Mouse (Mus musculus) CH12.LX (cell line): Measurements from ENCODE around the gene Cep170b. TPM values are rescaled to one million over a fixed set of nuclear protein-coding genes. Genes with fewer than 3 reads are reported as not detected.
A peak's percentile ranks its signal among the peaks of the same experiment; 100 is the strongest.

ENCODE experiments used
- DNase-seq: peaks from one replicate; pipeline ENCODE4 v3.0.0-alpha.2; 2013; ENCODE audit errors: extremely low read depth
- H3K27ac ChIP-seq: 2 replicates; pipeline ENCODE4 v1.5.1; 2012; ENCODE audit warnings: low read depth, mild to moderate bottlenecking, control low read depth, moderate library complexity; ENCODE audit not compliant: insufficient read depth
- H3K27me3 ChIP-seq: replicated peaks from 2 replicates; pipeline ENCODE3; 2012; ENCODE audit warnings: inconsistent platforms
- H3K36me3 ChIP-seq, 2 experiments: replicated peaks in 1 of 2; 2 replicates each; pipeline versions ENCODE3 to v1.6.1; 2012; ENCODE audit warnings: inconsistent platforms in 1 of 2, low read length in 1 of 2, mild to moderate bottlenecking in 1 of 2, mixed read lengths in 1 of 2, moderate library complexity in 1 of 2; ENCODE audit not compliant: control insufficient read depth in 1 of 2, insufficient read depth in 1 of 2
- H3K4me1 ChIP-seq, 2 experiments: 2 replicates each; pipeline ENCODE4 v1.6.1; 2012; ENCODE audit warnings: inconsistent platforms in 1 of 2, moderate library complexity in 1 of 2; ENCODE audit not compliant: insufficient read depth in 2 of 2, control insufficient read depth in 1 of 2
- H3K4me2 ChIP-seq: 2 replicates; pipeline ENCODE4 v1.6.1; 2012; ENCODE audit warnings: low read depth, mild to moderate bottlenecking, control low read depth; ENCODE audit not compliant: poor library complexity, insufficient read depth, severe bottlenecking
- H3K4me3 ChIP-seq, 3 experiments: fragments of 150-350 bp in 1 of 3; sonication (generic) in 1 of 3; replicated peaks in 1 of 3; 2 replicates each; pipeline versions ENCODE3 to v1.5.1; 2011 to 2012; ENCODE audit warnings: low read depth in 2 of 3, low read length in 2 of 3, mild to moderate bottlenecking in 2 of 3, moderate library complexity in 2 of 3, control low read depth in 1 of 3, improper control_type of control experiment in 1 of 3, inconsistent platforms in 1 of 3, mixed read lengths in 1 of 3; ENCODE audit not compliant: poor library complexity in 1 of 3
- H3K79me2 ChIP-seq: replicated peaks from 2 replicates; pipeline ENCODE4 v1.6.1; 2012; ENCODE audit warnings: mild to moderate bottlenecking, moderate library complexity; ENCODE audit not compliant: control insufficient read depth, poor library complexity, insufficient read depth, severe bottlenecking; ENCODE audit errors: extremely low read depth
- H3K9ac ChIP-seq: 2 replicates; pipeline ENCODE4 v1.6.1; 2012; ENCODE audit warnings: low read depth, mild to moderate bottlenecking, control low read depth, moderate library complexity; ENCODE audit not compliant: insufficient read depth
- H3K9me3 ChIP-seq: replicated peaks from 2 replicates; pipeline ENCODE3; 2012; ENCODE audit warnings: low read length, inconsistent platforms, mixed read lengths
- BHLHE40 ChIP-seq: IDR thresholded peaks from 2 replicates; pipeline ENCODE4 v1.6.1; 2011; ENCODE audit warnings: mild to moderate bottlenecking, low read depth, low read length, improper control_type of control experiment
- CHD1 ChIP-seq: IDR thresholded peaks from 2 replicates; pipeline ENCODE4 v1.6.1; 2012; ENCODE audit warnings: low read depth, low read length, improper control_type of control experiment, inconsistent platforms
- CTCF ChIP-seq, 2 experiments: IDR thresholded peaks in 1 of 2; conservative IDR thresholded peaks in 1 of 2; 2 replicates each; pipeline ENCODE4 v1.5.1; 2011 to 2012; ENCODE audit warnings: low read depth in 2 of 2, low read length in 2 of 2, improper control_type of control experiment in 1 of 2, inconsistent platforms in 1 of 2, mild to moderate bottlenecking in 1 of 2, moderate library complexity in 1 of 2
- EP300 ChIP-seq: IDR thresholded peaks from 2 replicates; pipeline ENCODE4 v1.6.1; 2011; ENCODE audit warnings: low read length, improper control_type of control experiment
- GABPA ChIP-seq: IDR thresholded peaks from 2 replicates; pipeline ENCODE4 v1.6.1; 2012; ENCODE audit warnings: low read depth, low read length, improper control_type of control experiment, inconsistent platforms; ENCODE audit not compliant: insufficient replicate concordance
- IRF4 ChIP-seq: IDR thresholded peaks from 2 replicates; pipeline ENCODE4 v1.6.1; 2014; ENCODE audit warnings: low read depth, mild to moderate bottlenecking, inconsistent platforms, low read length, improper control_type of control experiment
- JUN ChIP-seq: IDR thresholded peaks from 2 replicates; pipeline ENCODE4 v1.6.1; 2011; ENCODE audit warnings: low read depth, mild to moderate bottlenecking, low read length, improper control_type of control experiment, moderate library complexity; ENCODE audit not compliant: insufficient read depth
- MAFK ChIP-seq: IDR thresholded peaks from 2 replicates; pipeline ENCODE4 v1.6.1; 2011; ENCODE audit warnings: low read length, improper control_type of control experiment; ENCODE audit not compliant: insufficient replicate concordance
- MEF2A ChIP-seq: IDR thresholded peaks from 2 replicates; pipeline ENCODE4 v1.6.1; 2014; ENCODE audit warnings: low read depth, mild to moderate bottlenecking, inconsistent platforms, low read length, improper control_type of control experiment, borderline replicate concordance
- NRF1 ChIP-seq: IDR thresholded peaks from 2 replicates; pipeline ENCODE4 v1.6.1; 2014; ENCODE audit warnings: low read depth, mild to moderate bottlenecking, inconsistent platforms, low read length, improper control_type of control experiment, moderate library complexity
- PAX5 ChIP-seq: IDR thresholded peaks from 2 replicates; pipeline ENCODE4 v1.6.1; 2012; ENCODE audit warnings: low read length, inconsistent platforms, mixed read lengths
- POLR2A ChIP-seq: IDR thresholded peaks from 2 replicates; pipeline ENCODE4 v1.6.1; 2011; ENCODE audit warnings: low read depth, mild to moderate bottlenecking, improper control_type of control experiment, low read length
- POLR2AphosphoS2 ChIP-seq: IDR thresholded peaks from 2 replicates; pipeline ENCODE4 v1.6.1; 2011; ENCODE audit warnings: low read depth, low read length, improper control_type of control experiment
- RAD21 ChIP-seq: IDR thresholded peaks from 2 replicates; pipeline ENCODE4 v1.6.1; 2011; ENCODE audit warnings: low read depth, mild to moderate bottlenecking, low read length, improper control_type of control experiment, moderate library complexity
- SMC3 ChIP-seq: IDR thresholded peaks from 2 replicates; pipeline ENCODE4 v1.6.1; 2011; ENCODE audit warnings: low read depth, low read length, improper control_type of control experiment
- TBP ChIP-seq: conservative IDR thresholded peaks from 2 replicates; pipeline ENCODE4 v1.6.1; 2011; ENCODE audit warnings: low read depth, low read length, improper control_type of control experiment
- TCF12 ChIP-seq: IDR thresholded peaks from 2 replicates; pipeline ENCODE4 v1.6.1; 2014; ENCODE audit warnings: low read depth, mild to moderate bottlenecking, inconsistent platforms, low read length, improper control_type of control experiment
- USF1 ChIP-seq: IDR thresholded peaks from 2 replicates; pipeline ENCODE4 v1.6.1; 2014; ENCODE audit warnings: low read depth, mild to moderate bottlenecking, inconsistent platforms, low read length, improper control_type of control experiment
- USF2 ChIP-seq: conservative IDR thresholded peaks from 2 replicates; pipeline ENCODE4 v1.6.1; 2011; ENCODE audit warnings: low read depth, low read length, improper control_type of control experiment
- ZC3H11A ChIP-seq: IDR thresholded peaks from 2 replicates; pipeline ENCODE4 v1.6.1; 2012; ENCODE audit warnings: low read depth, mild to moderate bottlenecking, inconsistent platforms, low read length, improper control_type of control experiment
- ZKSCAN1 ChIP-seq: IDR thresholded peaks from 2 replicates; pipeline ENCODE4 v1.6.1; 2012; ENCODE audit warnings: low read depth, inconsistent platforms, low read length, improper control_type of control experiment, borderline replicate concordance
- ZMIZ1 ChIP-seq: IDR thresholded peaks from 2 replicates; pipeline ENCODE4 v1.6.1; 2012; ENCODE audit warnings: low read depth, mild to moderate bottlenecking, inconsistent platforms, low read length, improper control_type of control experiment
- dilution Hi-C: fragments of 300-500 bp; cut with MboI; formaldehyde crosslinking; loops from 2 replicates; pipeline ENCODE4 v1.14.3; 2020; ENCODE audit warnings: low sequenced_read_pairs; ENCODE audit not compliant: extremely low pct_unique_long_range_greater_than_20kb, extremely low pct_ligation_motif_present
- in situ Hi-C: fragments of 300-500 bp; cut with MboI; formaldehyde crosslinking; loops from 3 replicates; pipeline ENCODE4 v1.14.3; 2019; ENCODE audit warnings: low sequenced_read_pairs, low pct_ligation_motif_present, low pct_unique_long_range_greater_than_20kb, mixed read lengths
- polyA plus RNA-seq: library from polyadenylated mRNA; unstranded; fragments of >175 nt; gene quantifications from 2 replicates; pipeline ENCODE4 v1.2.1, GENCODE M21; 2012; ENCODE audit warnings: low read depth; ENCODE audit not compliant: insufficient read length
- total RNA-seq, 2 experiments: library from RNA; depleted of rRNA; stranded (reverse); fragments of 300-350 nt in 1 of 2; fragments of >200 nt in 1 of 2; gene quantifications; 2 replicates each; pipeline ENCODE4 v1.2.3; 2012 to 2014

Cep170b gene
- total and polyA plus RNA-seq, 3 experiments = 39.1 to 63.1 (median 48.1) TPM

- TF ChIP-seq NRF1 = no peak
- TF ChIP-seq ZMIZ1 = no peak
- TF ChIP-seq TBP = no peak
- TF ChIP-seq IRF4 = 0 out of 2 replicates have a peak, but pooled peaks have one; percentile 7
- TF ChIP-seq CHD1 = no peak
- no peak for TF ChIP-seq TCF12
- TF ChIP-seq EP300 = no peak
- no peak for TF ChIP-seq ZC3H11A
- no peak for TF ChIP-seq PAX5
- no peak for TF ChIP-seq GABPA
- TF ChIP-seq POLR2A = no peak
- 0 out of 2 replicates have a peak, but pooled peaks have one; percentile 24 for TF ChIP-seq MEF2A
- peak; percentile 74 for TF ChIP-seq BHLHE40
These were observed 47.3 kb upstream of the Cep170b start (continued) for GRCm38 (mm10) chr12:112672744-112673575.

GRCm38 (mm10) chr12:112673576-112674091 lies 46.6 kb upstream of the Cep170b start:
- H3K4me3 ChIP-seq = peak overlapping the region; percentile 76 to 99 (median 91)
- H3K27ac ChIP-seq = peak overlapping the region; percentile 76
- peaks cover 28% of the 10 kb centered on the region for H3K79me2 ChIP-seq
- H3K36me3 ChIP-seq = peaks cover 29 to 38% of the 10 kb centered on the region in 2 experiments
- peak overlapping the region; percentile 47; the same call in 1 of the 2 replicates for H3K4me2 ChIP-seq
- in situ Hi-C loops (no loop called here), dilution Hi-C loops (no loop called here)
- no peak for TF ChIP-seq SMC3
- TF ChIP-seq PAX5 = no peak
- no peak for TF ChIP-seq JUN
- TF ChIP-seq TCF12 = no peak
- no peak for TF ChIP-seq EP300
- no peak for TF ChIP-seq NRF1
- TF ChIP-seq POLR2AphosphoS2 = no peak
- no peak for TF ChIP-seq RAD21
- TF ChIP-seq ZKSCAN1 = no peak
- TF ChIP-seq USF1 = no peak
- no peak for TF ChIP-seq MAFK
- TF ChIP-seq USF2 = no peak
- TF ChIP-seq CTCF (conservative IDR thresholded peaks at IDR 0.05 in 1 of 2, IDR thresholded peaks at IDR 0.05 in 1 of 2; ENCODE audit: low read depth in 2 of 2, low read length in 2 of 2) = no peak
- H3K27me3 ChIP-seq = peaks cover 27% of the 10 kb centered on the region
- H3K9ac ChIP-seq = peak overlapping the region; percentile 91
- H3K9me3 ChIP-seq = no peaks in the 10 kb centered on the region
- peaks cover 19 to 61% of the 10 kb centered on the region in 2 experiments for H3K4me1 ChIP-seq
- no peak for DNase-seq
